20 mouse cellular contexts compared by ENCODE assay signal in genomic region chr16:49945084-49945483, GRCm38 (mm10).
DNase-seq lines count a peak whose midpoint lies in the region; ATAC-seq lines count a peak whose summit lies in the region.
"Had no signal": no experiment of that assay in that cellular context is flagged by ENCODE, and none has a peak within 500 bp of the region (broad histone marks: within the 10 kb centered on the region; RNA-seq: fewer than 3 reads in every experiment).

No protein-coding gene starts in this region.

- H3K27me3 ChIP-seq in hindbrain, embryonic 16.5 days (replicated peaks; ENCODE audit: control insufficient read depth, insufficient read depth, low read length), result no peaks in the 10 kb centered on the region
- H3K27me3 ChIP-seq in hindbrain, embryonic 12.5 days, result no peaks in the 10 kb centered on the region
- no peaks in the 10 kb centered on the region for H3K27me3 ChIP-seq in lung, embryonic 16.5 days (ENCODE audit: control insufficient read depth, insufficient read depth, low read depth, low read length)
- H3K27me3 ChIP-seq in neural tube, embryonic 14.5 days (ENCODE audit: control insufficient read depth, insufficient read depth, low read length), result no peaks in the 10 kb centered on the region
- H3K27me3 ChIP-seq: embryonic facial prominence, embryonic 12.5 days; embryonic facial prominence, embryonic 15.5 days had no signal

- ATAC-seq in hindbrain, embryonic 16.5 days, result peak; percentile 42; the same call in 1 of the 2 replicates
- no peak for ATAC-seq in hindbrain, embryonic 12.5 days (ENCODE audit: low FRiP score)
- ATAC-seq in lung, embryonic 16.5 days (ENCODE audit: low read depth), result peak; percentile 56
- ATAC-seq in neural tube, embryonic 14.5 days (ENCODE audit: low read depth), result 0 out of 2 replicates have a peak, but pooled peaks have one; percentile 54
- ATAC-seq: CD4-positive, CD25-positive, alpha-beta regulatory T cell, adult 4 months; forebrain, embryonic 14.5 days; forebrain, postnatal 0 days had no signal

- H3K4me1 ChIP-seq in hindbrain, embryonic 16.5 days (ENCODE audit: control insufficient read depth, insufficient read depth, low read depth, low read length), result no peaks in the 10 kb centered on the region
- H3K4me1 ChIP-seq in hindbrain, embryonic 12.5 days, result no peaks in the 10 kb centered on the region
- peaks cover 2% of the 10 kb centered on the region; the same call in 1 of the 2 replicates for H3K4me1 ChIP-seq in lung, embryonic 16.5 days (replicated peaks; ENCODE audit: control insufficient read depth, insufficient read depth, low read length)
- no peaks in the 10 kb centered on the region for H3K4me1 ChIP-seq in neural tube, embryonic 14.5 days (ENCODE audit: control insufficient read depth, insufficient read depth, low read length)
- H3K4me1 ChIP-seq: embryonic facial prominence, embryonic 12.5 days; embryonic facial prominence, embryonic 15.5 days had no signal

- H3K9ac ChIP-seq in hindbrain, embryonic 16.5 days (ENCODE audit: low read depth, low read length), result no peak overlapping the region
- H3K9ac ChIP-seq in hindbrain, embryonic 12.5 days, result no peak overlapping the region
- H3K9ac ChIP-seq in lung, embryonic 16.5 days (ENCODE audit: low read length), result no peak overlapping the region
- no peak overlapping the region for H3K9ac ChIP-seq in neural tube, embryonic 14.5 days (replicated peaks; ENCODE audit: low read depth, low read length)
- H3K9ac ChIP-seq: embryonic facial prominence, embryonic 12.5 days; embryonic facial prominence, embryonic 15.5 days; forebrain, postnatal 0 days had no signal

- no peak for DNase-seq in lung, adult 18-20 months
- DNase-seq in neural tube, embryonic 10.5 days (ENCODE audit: extremely low spot score, low spot score), result no peak
- DNase-seq: adrenal gland, postnatal 14 days; cerebellum, adult 11 months; cerebellum, adult 2 months; cerebellum, adult 9-11 months; cerebellum, postnatal 25 days; forebrain, postnatal 0 days; gastrocnemius, adult 2 months; gastrocnemius, postnatal 14 days; heart, adult 11 months had no signal

- H3K27ac ChIP-seq in hindbrain, embryonic 16.5 days (ENCODE audit: low read depth, low read length), result no peak overlapping the region
- no peak overlapping the region for H3K27ac ChIP-seq in hindbrain, embryonic 12.5 days
- H3K27ac ChIP-seq in lung, embryonic 16.5 days (ENCODE audit: low read length), result no peak overlapping the region
- H3K27ac ChIP-seq in neural tube, embryonic 14.5 days (ENCODE audit: low read depth, low read length), result no peak overlapping the region
- H3K27ac ChIP-seq: embryonic facial prominence, embryonic 12.5 days; embryonic facial prominence, embryonic 15.5 days; gastrocnemius, adult 2 months had no signal

- H3K4me3 ChIP-seq in hindbrain, embryonic 16.5 days (ENCODE audit: low read length), result no peak overlapping the region
- no peak overlapping the region for H3K4me3 ChIP-seq in hindbrain, embryonic 12.5 days
- no peak overlapping the region for H3K4me3 ChIP-seq in lung, embryonic 16.5 days (ENCODE audit: low read length)
- H3K4me3 ChIP-seq in neural tube, embryonic 14.5 days (ENCODE audit: low read depth, low read length), result no peak overlapping the region
- H3K4me3 ChIP-seq: embryonic facial prominence, embryonic 12.5 days; embryonic facial prominence, embryonic 15.5 days; gastrocnemius, adult 2 months had no signal

- 78% methylated on average over 5 of the region's 5 CpGs for WGBS in hindbrain, embryonic 16.5 days
- WGBS in hindbrain, embryonic 12.5 days, result 81% methylated on average over 5 of the region's 5 CpGs
- 69% methylated on average over 5 of the region's 5 CpGs for WGBS in lung, embryonic 16.5 days
- WGBS in neural tube, embryonic 14.5 days, result 67% methylated on average over 5 of the region's 5 CpGs

- H3K4me2 ChIP-seq in hindbrain, embryonic 16.5 days (ENCODE audit: low read length), result no peak overlapping the region
- H3K4me2 ChIP-seq in hindbrain, embryonic 12.5 days (replicated peaks), result no peak overlapping the region
- H3K4me2 ChIP-seq in lung, embryonic 16.5 days (ENCODE audit: low read depth, low read length), result no peak overlapping the region
- H3K4me2 ChIP-seq in neural tube, embryonic 14.5 days (ENCODE audit: low read depth, low read length), result no peak overlapping the region
- H3K4me2 ChIP-seq: embryonic facial prominence, embryonic 12.5 days; embryonic facial prominence, embryonic 15.5 days; heart, embryonic 11.5 days had no signal

- H3K9me3 ChIP-seq in hindbrain, embryonic 16.5 days (ENCODE audit: control insufficient read depth, low read length), result no peaks in the 10 kb centered on the region
- no peaks in the 10 kb centered on the region for H3K9me3 ChIP-seq in hindbrain, embryonic 12.5 days (replicated peaks)
- H3K9me3 ChIP-seq in lung, embryonic 16.5 days (ENCODE audit: control insufficient read depth, low read length), result no peaks in the 10 kb centered on the region
- no peaks in the 10 kb centered on the region for H3K9me3 ChIP-seq in neural tube, embryonic 14.5 days (ENCODE audit: control insufficient read depth, low read length)
- H3K9me3 ChIP-seq: embryonic facial prominence, embryonic 12.5 days; embryonic facial prominence, embryonic 15.5 days had no signal

- no peaks in the 10 kb centered on the region for H3K36me3 ChIP-seq in hindbrain, embryonic 16.5 days (ENCODE audit: control insufficient read depth, insufficient read depth, low read length)
- no peaks in the 10 kb centered on the region for H3K36me3 ChIP-seq in hindbrain, embryonic 12.5 days
- no peaks in the 10 kb centered on the region for H3K36me3 ChIP-seq in lung, embryonic 16.5 days (ENCODE audit: control insufficient read depth, insufficient read depth, low read length)
- no peaks in the 10 kb centered on the region for H3K36me3 ChIP-seq in neural tube, embryonic 14.5 days (ENCODE audit: control insufficient read depth, insufficient read depth, low read length)
- H3K36me3 ChIP-seq: embryonic facial prominence, embryonic 12.5 days; embryonic facial prominence, embryonic 15.5 days had no signal
